Mouse (Mus musculus): ENCODE data around the gene Plce1. TPM values are rescaled to one million over a fixed set of nuclear protein-coding genes. Genes with fewer than 3 reads are reported as not detected.

Gene Plce1
- polyA plus RNA-seq, 1 experiment from 2014 or later = 6.1 TPM

DNA sequence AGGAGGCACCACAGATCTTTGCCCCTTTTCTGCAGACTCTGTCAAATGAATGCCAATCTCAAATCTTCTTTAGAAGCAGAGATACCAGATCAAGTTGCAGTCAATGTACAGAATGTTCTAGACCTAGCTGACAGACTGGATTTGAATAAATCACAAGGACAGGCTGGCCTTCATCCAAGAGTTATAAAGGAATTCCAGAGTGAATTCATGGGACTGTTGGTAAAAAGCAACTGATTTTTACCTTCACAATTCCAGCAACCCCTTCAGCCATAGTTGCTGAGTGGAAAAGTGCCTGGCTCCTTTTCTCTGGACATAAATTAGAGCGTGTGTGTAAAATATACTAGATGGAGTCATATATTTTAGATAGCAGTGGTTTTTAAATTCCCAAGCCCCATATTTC is 102.0 kb downstream of the Plce1 start:
- WGBS (ENCODE audit: insufficient replicate concordance) = 74% methylated on average over 1 of the region's 1 CpGs
- H3K36me3 ChIP-seq (ENCODE audit: control insufficient read depth, insufficient read depth, low read length) = no peaks in the 10 kb centered on the region
- H3K9ac ChIP-seq (ENCODE audit: low read depth, low read length) = no peak overlapping the region

DNA sequence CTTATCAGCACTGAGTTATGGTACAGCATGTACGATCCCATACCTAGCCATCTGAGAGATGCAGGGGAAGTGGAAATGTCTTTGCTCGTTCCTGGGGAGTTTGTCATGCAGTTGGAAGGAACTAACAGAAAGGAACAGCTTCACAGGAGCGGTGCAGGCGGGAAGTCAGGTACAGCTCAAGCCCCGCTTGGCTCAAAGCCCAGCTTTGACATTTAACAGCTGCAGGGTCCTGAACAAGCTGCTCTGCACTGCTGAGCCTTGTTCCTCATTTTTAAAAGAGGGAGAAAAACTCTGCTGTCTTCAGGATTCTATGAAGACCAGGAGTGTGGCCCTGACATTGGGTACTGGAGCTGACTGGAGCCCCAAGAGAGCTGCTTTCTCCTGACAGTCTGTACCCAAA is 106.7 kb downstream of the Plce1 start:
- Histone ChIP-seq H3K4me3 (ENCODE audit: low read depth, low read length) (no peak overlapping the region), H3K36me3 (ENCODE audit: control insufficient read depth, insufficient read depth, low read length) (no peaks in the 10 kb centered on the region), H3K9ac (ENCODE audit: low read depth, low read length) (no peak overlapping the region), H3K27me3 (ENCODE audit: control insufficient read depth, insufficient read depth, low read length) (no peaks in the 10 kb centered on the region), H3K9me3 (replicated peaks; ENCODE audit: control insufficient read depth, low read length) (no peaks in the 10 kb centered on the region), H3K27ac (ENCODE audit: low read depth, low read length) (no peak overlapping the region), H3K4me1 (ENCODE audit: control insufficient read depth, insufficient read depth, low read length) (peaks cover 12% of the 10 kb centered on the region), H3K4me2 (peak overlapping the region; percentile 9; the same call in 1 of the 2 replicates)
- ATAC-seq (replicated peaks; ENCODE audit: insufficient number of reproducible peaks, low FRiP score, low TSS enrichment) = no peak; the same call in 1 of the 2 replicates
- WGBS (ENCODE audit: insufficient replicate concordance) = 35% methylated on average over 5 of the region's 5 CpGs

More for the DNA sequence above, 102.0 kb downstream of the Plce1 start:
- peaks cover 10% of the 10 kb centered on the region for H3K4me1 ChIP-seq (ENCODE audit: control insufficient read depth, insufficient read depth, low read length)
- no peak overlapping the region for H3K27ac ChIP-seq (ENCODE audit: low read depth, low read length)
- ATAC-seq (replicated peaks; ENCODE audit: insufficient number of reproducible peaks, low FRiP score, low TSS enrichment) = no peak
- no peak overlapping the region for H3K4me2 ChIP-seq
- no peaks in the 10 kb centered on the region for H3K27me3 ChIP-seq (ENCODE audit: control insufficient read depth, insufficient read depth, low read length)
- no peaks in the 10 kb centered on the region for H3K9me3 ChIP-seq (replicated peaks; ENCODE audit: control insufficient read depth, low read length)
- H3K4me3 ChIP-seq (ENCODE audit: low read depth, low read length) = no peak overlapping the region

DNA sequence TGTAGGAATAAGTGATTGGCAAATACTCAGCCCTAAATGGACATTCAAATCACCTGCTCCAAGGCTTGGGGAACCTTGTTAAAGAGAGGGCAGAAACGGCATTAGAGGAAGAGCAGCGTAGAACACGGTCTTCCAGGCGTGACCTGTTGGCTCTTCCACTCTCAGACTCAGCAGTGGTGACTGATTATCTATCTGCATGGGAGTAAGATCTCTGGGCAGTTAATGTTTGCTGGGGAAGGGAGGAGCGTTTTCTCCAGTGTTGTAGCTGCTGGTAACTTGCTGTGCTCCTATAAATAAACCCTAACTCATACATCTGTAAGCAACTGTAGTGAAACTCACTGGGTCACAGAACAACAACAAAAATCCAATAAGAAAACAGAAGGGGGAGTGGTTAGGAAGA is 108.6 kb downstream of the Plce1 start:
- no peak for ATAC-seq (replicated peaks; ENCODE audit: insufficient number of reproducible peaks, low FRiP score, low TSS enrichment)
- Histone ChIP-seq H3K4me3 (ENCODE audit: low read depth, low read length) (no peak overlapping the region), H3K27ac (ENCODE audit: low read depth, low read length) (no peak overlapping the region), H3K27me3 (ENCODE audit: control insufficient read depth, insufficient read depth, low read length) (no peaks in the 10 kb centered on the region), H3K9me3 (replicated peaks; ENCODE audit: control insufficient read depth, low read length) (no peaks in the 10 kb centered on the region), H3K4me2 (no peak overlapping the region), H3K36me3 (ENCODE audit: control insufficient read depth, insufficient read depth, low read length) (no peaks in the 10 kb centered on the region), H3K4me1 (ENCODE audit: control insufficient read depth, insufficient read depth, low read length) (peaks cover 12% of the 10 kb centered on the region), H3K9ac (ENCODE audit: low read depth, low read length) (no peak overlapping the region)
- 74% methylated on average over 5 of the region's 5 CpGs for WGBS (ENCODE audit: insufficient replicate concordance)

DNA sequence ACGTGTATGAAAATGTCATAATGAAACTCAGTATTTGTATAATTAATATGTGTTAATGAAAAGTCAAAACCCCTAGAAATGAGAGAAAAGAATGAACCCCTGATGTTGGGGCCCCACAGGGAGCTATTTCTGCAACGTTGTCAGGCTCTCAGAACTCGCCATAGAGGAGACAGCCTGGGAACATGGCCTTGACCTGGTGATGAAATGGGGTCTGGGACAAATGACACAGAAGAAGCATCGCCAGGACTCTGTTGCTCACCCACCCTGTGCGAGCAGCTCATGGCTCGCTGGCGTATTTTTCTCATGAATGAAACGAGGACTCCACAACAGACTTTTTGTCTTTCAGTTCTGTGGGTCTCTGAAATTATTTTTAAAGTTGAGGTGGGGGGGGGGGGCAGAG is 109.0 kb downstream of the Plce1 start:
- no peak overlapping the region for H3K9ac ChIP-seq (ENCODE audit: low read depth, low read length)
- H3K4me1 ChIP-seq (ENCODE audit: control insufficient read depth, insufficient read depth, low read length) = peaks cover 12% of the 10 kb centered on the region
- H3K4me2 ChIP-seq = no peak overlapping the region
- no peak overlapping the region for H3K4me3 ChIP-seq (ENCODE audit: low read depth, low read length)
- H3K27me3 ChIP-seq (ENCODE audit: control insufficient read depth, insufficient read depth, low read length) = no peaks in the 10 kb centered on the region
- 76% methylated on average over 8 of the region's 8 CpGs for WGBS (ENCODE audit: insufficient replicate concordance)
- ATAC-seq (replicated peaks; ENCODE audit: insufficient number of reproducible peaks, low FRiP score, low TSS enrichment) = no peak
- no peaks in the 10 kb centered on the region for H3K9me3 ChIP-seq (replicated peaks; ENCODE audit: control insufficient read depth, low read length)
- H3K27ac ChIP-seq (ENCODE audit: low read depth, low read length) = no peak overlapping the region
- H3K36me3 ChIP-seq (ENCODE audit: control insufficient read depth, insufficient read depth, low read length) = no peaks in the 10 kb centered on the region

DNA sequence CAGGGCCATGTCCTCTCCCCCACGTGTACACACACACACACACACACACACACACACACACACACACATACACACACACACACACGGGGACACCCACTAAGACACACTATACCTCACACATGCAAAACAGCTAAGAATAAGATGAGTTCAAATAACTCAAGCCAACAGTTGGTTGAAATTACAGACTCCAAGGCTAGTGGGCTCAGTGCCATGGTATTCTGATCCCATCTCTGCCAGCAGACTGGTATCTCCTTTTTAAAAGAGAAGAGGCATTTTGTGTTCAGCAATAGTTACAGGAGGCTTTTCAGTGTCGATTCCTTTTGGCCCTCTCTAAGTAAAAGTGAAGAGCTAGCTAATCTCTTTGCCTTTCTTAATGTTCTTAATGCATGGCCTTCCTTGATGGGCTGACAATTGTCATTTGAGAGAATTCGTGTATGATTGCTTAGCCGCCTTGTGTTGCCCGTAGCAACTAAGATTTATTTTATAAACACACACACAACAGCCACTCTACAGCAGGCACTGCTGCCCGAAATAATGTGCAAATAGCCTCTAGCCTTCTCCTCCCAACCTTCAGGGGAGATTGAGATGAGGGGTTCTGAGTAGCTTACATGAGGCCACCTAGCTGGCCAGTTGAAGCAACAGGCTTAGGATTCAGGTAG is 111.8 kb downstream of the Plce1 start:
- no peak for ATAC-seq (replicated peaks; ENCODE audit: insufficient number of reproducible peaks, low FRiP score, low TSS enrichment)
- Histone ChIP-seq H3K27me3 (ENCODE audit: control insufficient read depth, insufficient read depth, low read length) (no peaks in the 10 kb centered on the region), H3K9me3 (replicated peaks; ENCODE audit: control insufficient read depth, low read length) (no peaks in the 10 kb centered on the region), H3K36me3 (ENCODE audit: control insufficient read depth, insufficient read depth, low read length) (no peaks in the 10 kb centered on the region), H3K27ac (ENCODE audit: low read depth, low read length) (no peak overlapping the region), H3K9ac (ENCODE audit: low read depth, low read length) (no peak overlapping the region), H3K4me1 (ENCODE audit: control insufficient read depth, insufficient read depth, low read length) (peaks cover 3% of the 10 kb centered on the region), H3K4me2 (no peak overlapping the region), H3K4me3 (ENCODE audit: low read depth, low read length) (no peak overlapping the region)
- 83% methylated on average over 7 of the region's 7 CpGs for WGBS (ENCODE audit: insufficient replicate concordance)

DNA sequence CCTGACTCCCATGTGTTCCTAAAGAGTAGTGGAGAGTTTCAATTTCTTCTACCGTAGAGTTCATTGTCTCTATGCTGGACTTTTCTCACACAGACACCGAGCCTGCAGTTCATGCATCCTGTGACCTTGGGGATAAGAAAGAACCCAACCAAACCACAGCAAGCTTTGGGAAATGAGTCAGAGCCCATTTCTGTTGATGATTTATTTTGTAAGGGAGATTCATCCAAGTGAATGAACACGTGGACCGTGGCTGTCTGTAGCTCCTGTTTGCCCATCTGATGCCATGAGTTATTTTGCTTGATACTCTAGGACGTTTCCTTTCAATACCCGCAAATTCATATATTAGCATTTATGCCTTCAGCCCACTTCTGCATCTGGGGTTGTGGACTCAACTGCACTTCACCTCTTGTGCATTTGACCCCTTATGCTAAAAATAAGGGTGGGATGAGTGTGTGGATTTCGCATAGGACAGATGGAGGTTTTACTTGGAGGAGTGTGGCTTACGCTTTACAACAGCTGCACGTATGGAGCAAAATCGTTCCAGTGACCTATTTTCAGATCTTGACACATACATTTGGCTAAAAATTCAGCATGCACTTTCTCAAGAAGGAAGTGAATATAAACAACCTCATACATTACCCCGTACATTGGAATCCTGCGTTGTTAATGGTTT is 112.5 kb downstream of the Plce1 start:
- no peak overlapping the region for H3K9ac ChIP-seq (ENCODE audit: low read depth, low read length)
- ATAC-seq (replicated peaks; ENCODE audit: insufficient number of reproducible peaks, low FRiP score, low TSS enrichment) = no peak
- H3K4me1 ChIP-seq (ENCODE audit: control insufficient read depth, insufficient read depth, low read length) = no peaks in the 10 kb centered on the region
- H3K36me3 ChIP-seq (ENCODE audit: control insufficient read depth, insufficient read depth, low read length) = no peaks in the 10 kb centered on the region
- no peak overlapping the region for H3K27ac ChIP-seq (ENCODE audit: low read depth, low read length)
- WGBS (ENCODE audit: insufficient replicate concordance) = 82% methylated on average over 12 of the region's 12 CpGs
- H3K9me3 ChIP-seq (replicated peaks; ENCODE audit: control insufficient read depth, low read length) = no peaks in the 10 kb centered on the region
- no peak overlapping the region for H3K4me3 ChIP-seq (ENCODE audit: low read depth, low read length)
- H3K27me3 ChIP-seq (ENCODE audit: control insufficient read depth, insufficient read depth, low read length) = no peaks in the 10 kb centered on the region
- no peak overlapping the region for H3K4me2 ChIP-seq

DNA sequence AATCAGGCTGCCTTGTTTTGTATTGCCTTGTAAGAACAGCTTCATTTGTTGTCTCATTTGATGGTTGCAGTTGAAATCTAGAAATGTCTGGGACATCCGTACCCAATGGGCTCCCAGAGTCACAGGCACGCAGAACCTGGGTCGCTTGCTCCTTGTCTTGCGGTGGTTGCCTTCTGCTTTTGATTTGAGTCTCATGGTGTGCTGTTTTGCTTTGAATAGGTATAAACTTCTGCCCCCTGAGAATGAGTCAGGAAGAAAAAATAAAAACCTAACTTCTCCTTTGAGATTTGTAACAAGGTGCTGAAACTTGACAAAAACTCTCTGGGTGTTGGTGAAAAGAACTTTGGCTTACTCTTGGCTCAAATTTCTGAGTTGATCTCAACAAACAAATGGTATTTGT is 115.2 kb downstream of the Plce1 start:
- WGBS (ENCODE audit: insufficient replicate concordance) = 81% methylated on average over 4 of the region's 4 CpGs
- no peaks in the 10 kb centered on the region for H3K9me3 ChIP-seq (replicated peaks; ENCODE audit: control insufficient read depth, low read length)
- no peak overlapping the region for H3K4me3 ChIP-seq (ENCODE audit: low read depth, low read length)
- no peak overlapping the region for H3K27ac ChIP-seq (ENCODE audit: low read depth, low read length)
- no peaks in the 10 kb centered on the region for H3K27me3 ChIP-seq (ENCODE audit: control insufficient read depth, insufficient read depth, low read length)
- no peaks in the 10 kb centered on the region for H3K36me3 ChIP-seq (ENCODE audit: control insufficient read depth, insufficient read depth, low read length)
- H3K4me2 ChIP-seq = no peak overlapping the region
- H3K9ac ChIP-seq (ENCODE audit: low read depth, low read length) = no peak overlapping the region
- no peak for ATAC-seq (replicated peaks; ENCODE audit: insufficient number of reproducible peaks, low FRiP score, low TSS enrichment)
- H3K4me1 ChIP-seq (ENCODE audit: control insufficient read depth, insufficient read depth, low read length) = no peaks in the 10 kb centered on the region

DNA sequence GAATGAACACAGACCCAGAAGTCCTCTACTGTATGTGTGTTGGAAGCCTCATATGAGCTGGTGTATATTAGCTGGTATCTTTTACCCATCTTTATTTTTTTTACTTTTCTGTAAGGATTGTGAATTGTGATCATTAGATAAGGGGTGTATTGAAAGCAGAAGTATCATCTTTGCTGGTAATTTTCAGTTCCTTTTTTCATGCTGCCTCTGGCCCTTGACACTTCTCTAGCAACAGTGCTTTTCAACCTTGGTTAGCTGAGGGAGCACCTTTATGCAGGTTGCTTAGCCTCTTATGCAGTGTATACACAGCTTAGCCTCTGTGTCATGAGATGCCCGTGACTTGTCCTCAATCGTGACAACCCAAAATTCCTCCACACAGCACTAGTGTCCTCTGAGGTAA is 116.5 kb downstream of the Plce1 start:
- Histone ChIP-seq H3K27me3 (ENCODE audit: control insufficient read depth, insufficient read depth, low read length) (no peaks in the 10 kb centered on the region), H3K27ac (ENCODE audit: low read depth, low read length) (no peak overlapping the region), H3K9ac (ENCODE audit: low read depth, low read length) (no peak overlapping the region), H3K4me2 (no peak overlapping the region), H3K36me3 (ENCODE audit: control insufficient read depth, insufficient read depth, low read length) (no peaks in the 10 kb centered on the region), H3K4me1 (ENCODE audit: control insufficient read depth, insufficient read depth, low read length) (no peaks in the 10 kb centered on the region), H3K4me3 (ENCODE audit: low read depth, low read length) (no peak overlapping the region), H3K9me3 (replicated peaks; ENCODE audit: control insufficient read depth, low read length) (no peaks in the 10 kb centered on the region)
- ATAC-seq (replicated peaks; ENCODE audit: insufficient number of reproducible peaks, low FRiP score, low TSS enrichment) = no peak
- WGBS (ENCODE audit: insufficient replicate concordance) = 76% methylated on average over 2 of the region's 2 CpGs

DNA sequence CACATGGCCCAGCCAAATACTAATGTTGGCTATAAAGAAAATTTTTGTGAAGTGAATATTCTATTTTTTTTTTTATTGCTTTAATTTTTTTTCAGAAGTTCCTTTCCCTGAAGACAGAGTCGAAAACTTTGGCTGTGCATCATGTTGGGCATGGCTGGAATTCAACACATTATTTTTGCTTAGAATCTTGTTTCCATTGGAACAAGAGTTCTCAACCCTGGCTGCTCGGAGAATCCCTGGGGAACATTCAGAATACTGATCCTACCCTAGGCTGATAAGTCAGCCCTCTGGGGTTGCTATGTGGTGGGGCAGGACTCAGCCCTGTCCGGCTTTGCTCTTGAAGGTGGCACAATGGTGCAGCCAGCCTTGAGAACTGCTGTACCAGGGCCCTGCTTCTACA is 118.1 kb downstream of the Plce1 start:
- no peaks in the 10 kb centered on the region for H3K4me1 ChIP-seq (ENCODE audit: control insufficient read depth, insufficient read depth, low read length)
- no peak overlapping the region for H3K9ac ChIP-seq (ENCODE audit: low read depth, low read length)
- no peak overlapping the region for H3K4me3 ChIP-seq (ENCODE audit: low read depth, low read length)
- H3K9me3 ChIP-seq (replicated peaks; ENCODE audit: control insufficient read depth, low read length) = no peaks in the 10 kb centered on the region
- H3K27me3 ChIP-seq (ENCODE audit: control insufficient read depth, insufficient read depth, low read length) = no peaks in the 10 kb centered on the region
- H3K27ac ChIP-seq (ENCODE audit: low read depth, low read length) = no peak overlapping the region
- 67% methylated on average over 3 of the region's 3 CpGs for WGBS (ENCODE audit: insufficient replicate concordance)
- H3K36me3 ChIP-seq (ENCODE audit: control insufficient read depth, insufficient read depth, low read length) = no peaks in the 10 kb centered on the region
- no peak overlapping the region for H3K4me2 ChIP-seq
- ATAC-seq (replicated peaks; ENCODE audit: insufficient number of reproducible peaks, low FRiP score, low TSS enrichment) = no peak
